Mouse (Mus musculus): ENCODE data around the gene Samhd1. TPM values are rescaled to one million over a fixed set of nuclear protein-coding genes. Genes with fewer than 3 reads are reported as not detected.

The Samhd1 gene
- total and polyA plus RNA-seq, 3 experiments: 32.8 to 79.5 (median 67.9) TPM

- dilution Hi-C loops (cut with MboI; ENCODE audit: extremely low pct_ligation_motif_present, extremely low pct_unique_long_range_greater_than_20kb, low sequenced_read_pairs) (no loop called here), in situ Hi-C loops (cut with MboI; ENCODE audit: low pct_ligation_motif_present, low pct_unique_long_range_greater_than_20kb, low sequenced_read_pairs) (no loop called here)
- H3K4me2 ChIP-seq (ENCODE audit: insufficient read depth, low read depth, poor library complexity, severe bottlenecking): no peak overlapping the region
- no peaks in the 10 kb centered on the region for H3K27me3 ChIP-seq (replicated peaks)
- no peak for DNase-seq (ENCODE audit: extremely low read depth)
- no peak for TF ChIP-seq JUN (IDR thresholded peaks at IDR 0.05; ENCODE audit: insufficient read depth, low read depth, low read length)
- TF ChIP-seq POLR2AphosphoS2 (IDR thresholded peaks at IDR 0.05; ENCODE audit: low read depth, low read length): no peak
- TF ChIP-seq HCFC1 (IDR thresholded peaks at IDR 0.05; ENCODE audit: low read depth, low read length): no peak
- TF ChIP-seq E2F4 (IDR thresholded peaks at IDR 0.05; ENCODE audit: insufficient replicate concordance, low read depth, low read length): no peak
- TF ChIP-seq RAD21 (IDR thresholded peaks at IDR 0.05; ENCODE audit: low read depth, low read length): no peak
- TF ChIP-seq NRF1 (IDR thresholded peaks at IDR 0.05; ENCODE audit: low read depth, low read length): no peak
- TF ChIP-seq JUND (conservative IDR thresholded peaks at IDR 0.05; ENCODE audit: low read depth, low read length): no peak
- TF ChIP-seq CTCF (conservative IDR thresholded peaks at IDR 0.05 in 1 of 2, IDR thresholded peaks at IDR 0.05 in 1 of 2; ENCODE audit: low read depth in 2 of 2, low read length in 2 of 2): no peak
- no peak for TF ChIP-seq CHD2 (IDR thresholded peaks at IDR 0.05; ENCODE audit: low read length)
- TF ChIP-seq RCOR1 (conservative IDR thresholded peaks at IDR 0.05; ENCODE audit: low read depth, low read length): no peak
- TF ChIP-seq ETS1 (conservative IDR thresholded peaks at IDR 0.05; ENCODE audit: low read depth, low read length): no peak
- TF ChIP-seq ZMIZ1 (IDR thresholded peaks at IDR 0.05; ENCODE audit: low read depth, low read length): no peak
- no peak for TF ChIP-seq SMC3 (IDR thresholded peaks at IDR 0.05; ENCODE audit: low read depth, low read length)
- no peak for TF ChIP-seq BHLHE40 (IDR thresholded peaks at IDR 0.05; ENCODE audit: low read depth, low read length)
- no peak for TF ChIP-seq CHD1 (IDR thresholded peaks at IDR 0.05; ENCODE audit: low read depth, low read length)
- no peak overlapping the region for H3K4me3 ChIP-seq (replicated peaks in 1 of 3; ENCODE audit: low read depth in 2 of 3, low read length in 2 of 3, poor library complexity in 1 of 3)
- H3K9ac ChIP-seq (ENCODE audit: insufficient read depth, low read depth): no peak overlapping the region
- H3K9me3 ChIP-seq (replicated peaks; ENCODE audit: low read length): no peaks in the 10 kb centered on the region
- peaks cover 0 to 48% of the 10 kb centered on the region in 2 experiments; a peak in 2 of 4 replicates for H3K4me1 ChIP-seq (ENCODE audit: control insufficient read depth in 1 of 2, insufficient read depth in 2 of 2)
- no peak overlapping the region for H3K27ac ChIP-seq (ENCODE audit: insufficient read depth, low read depth)
- peaks cover 0 to 5% of the 10 kb centered on the region in 2 experiments for H3K36me3 ChIP-seq (replicated peaks in 1 of 2; ENCODE audit: control insufficient read depth in 1 of 2, insufficient read depth in 1 of 2, low read length in 1 of 2)
- no peaks in the 10 kb centered on the region for H3K79me2 ChIP-seq (replicated peaks; ENCODE audit: control insufficient read depth, extremely low read depth, insufficient read depth, poor library complexity, severe bottlenecking)
Observed at GRCm38 (mm10) chr2:157057758-157058157, 77.3 kb downstream of the Samhd1 start.

GRCm38 (mm10) chr2:157057186-157057585 is 77.9 kb downstream of the Samhd1 start:
- dilution Hi-C loops (cut with MboI; ENCODE audit: extremely low pct_ligation_motif_present, extremely low pct_unique_long_range_greater_than_20kb, low sequenced_read_pairs): no loop called here
- in situ Hi-C loops (cut with MboI; ENCODE audit: low pct_ligation_motif_present, low pct_unique_long_range_greater_than_20kb, low sequenced_read_pairs): no loop called here
- no peak overlapping the region for H3K9ac ChIP-seq (ENCODE audit: insufficient read depth, low read depth)
- H3K4me3 ChIP-seq (replicated peaks in 1 of 3; ENCODE audit: low read depth in 2 of 3, low read length in 2 of 3, poor library complexity in 1 of 3): no peak overlapping the region
- H3K79me2 ChIP-seq (replicated peaks; ENCODE audit: control insufficient read depth, extremely low read depth, insufficient read depth, poor library complexity, severe bottlenecking): no peaks in the 10 kb centered on the region
- H3K36me3 ChIP-seq (replicated peaks in 1 of 2; ENCODE audit: control insufficient read depth in 1 of 2, insufficient read depth in 1 of 2, low read length in 1 of 2): peaks cover 0 to 5% of the 10 kb centered on the region in 2 experiments
- no peak overlapping the region for H3K27ac ChIP-seq (ENCODE audit: insufficient read depth, low read depth)
- peaks cover 0 to 49% of the 10 kb centered on the region in 2 experiments; a peak in 2 of 4 replicates for H3K4me1 ChIP-seq (ENCODE audit: control insufficient read depth in 1 of 2, insufficient read depth in 2 of 2)
- H3K27me3 ChIP-seq (replicated peaks): no peaks in the 10 kb centered on the region
- no peak for DNase-seq (ENCODE audit: extremely low read depth)
- TF ChIP-seq MEF2A (IDR thresholded peaks at IDR 0.05; ENCODE audit: borderline replicate concordance, low read depth, low read length): no peak
- no peak for TF ChIP-seq MAZ (IDR thresholded peaks at IDR 0.05; ENCODE audit: low read depth, low read length)
- no peak for TF ChIP-seq CHD1 (IDR thresholded peaks at IDR 0.05; ENCODE audit: low read depth, low read length)
- no peak for TF ChIP-seq IRF4 (IDR thresholded peaks at IDR 0.05; ENCODE audit: low read depth, low read length)
- no peak for TF ChIP-seq RCOR1 (conservative IDR thresholded peaks at IDR 0.05; ENCODE audit: low read depth, low read length)
- no peak overlapping the region for H3K4me2 ChIP-seq (ENCODE audit: insufficient read depth, low read depth, poor library complexity, severe bottlenecking)
- H3K9me3 ChIP-seq (replicated peaks; ENCODE audit: low read length): no peaks in the 10 kb centered on the region

Measured in CH12.LX (cell line).